Mouse (Mus musculus): ENCODE data around the gene Cwc25. TPM values are rescaled to one million over a fixed set of nuclear protein-coding genes. Genes with fewer than 3 reads are reported as not detected.
A peak's percentile ranks its signal among the peaks of the same experiment; 100 is the strongest.

Cwc25 gene
- total RNA-seq, 1 experiment from 2014 or later, result 22.6 TPM

DNA sequence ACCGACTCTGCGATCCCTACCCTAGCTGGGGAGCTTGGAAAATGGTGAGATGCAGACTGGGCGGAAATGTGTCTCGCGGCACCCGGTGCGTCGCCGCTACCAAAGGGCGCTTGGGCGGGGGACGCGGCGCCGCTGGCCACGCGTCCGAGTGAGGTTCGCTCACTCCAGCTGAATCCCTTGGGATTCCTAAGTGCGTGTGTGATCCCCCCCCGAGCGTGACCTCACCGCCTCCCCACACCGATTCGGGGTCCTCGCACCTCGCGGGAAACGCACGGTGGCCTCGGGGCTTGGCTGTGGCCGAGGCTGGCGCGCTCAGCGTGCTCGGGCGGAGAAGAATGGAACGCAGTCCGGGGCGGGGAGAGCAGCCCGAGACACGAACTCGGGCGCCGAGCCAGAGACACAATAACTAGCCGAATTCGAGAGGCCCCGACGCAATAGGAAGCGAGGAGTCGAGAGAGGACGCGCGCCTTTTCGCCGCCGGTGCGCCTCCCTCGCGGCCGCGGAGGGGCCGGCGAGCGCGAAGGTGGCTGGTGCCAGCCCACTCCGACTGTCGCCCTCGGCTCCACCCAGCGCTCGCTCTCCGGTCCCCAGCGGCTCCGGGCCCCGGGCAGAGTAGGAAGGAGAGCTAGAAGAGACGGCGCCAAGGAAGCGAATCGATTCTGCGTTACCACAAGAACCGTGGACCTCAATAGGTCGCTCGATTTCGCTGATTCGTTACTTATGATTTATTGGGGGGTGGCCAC is 66.2 kb downstream of the Cwc25 start, which contains the start of gene Pcgf2:
Pcgf2 (minus strand) TSS at position 495 of the 743 bp plus-strand sequence.
- peak; percentile 80 for DNase-seq

DNA sequence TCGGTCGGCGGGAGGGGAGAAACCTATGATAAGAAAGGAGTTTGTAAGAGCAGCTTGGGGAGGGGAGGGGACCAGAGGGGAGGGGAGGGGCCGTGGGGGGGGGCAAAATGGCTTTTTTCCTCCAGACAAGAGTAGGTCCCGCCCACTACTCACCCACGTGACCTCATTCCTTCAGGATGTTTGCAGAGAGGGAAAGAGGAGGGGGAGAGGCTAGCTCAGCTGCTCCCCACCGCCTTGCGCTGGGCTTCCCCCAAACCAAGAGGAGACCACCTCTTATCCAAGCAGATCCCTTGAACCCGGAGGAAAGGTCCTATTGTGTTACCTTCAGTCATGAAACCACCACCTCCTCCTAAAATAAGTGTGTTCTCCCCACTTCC is 66.7 kb downstream of the Cwc25 start:
- DNase-seq, result peak; percentile 85

DNA sequence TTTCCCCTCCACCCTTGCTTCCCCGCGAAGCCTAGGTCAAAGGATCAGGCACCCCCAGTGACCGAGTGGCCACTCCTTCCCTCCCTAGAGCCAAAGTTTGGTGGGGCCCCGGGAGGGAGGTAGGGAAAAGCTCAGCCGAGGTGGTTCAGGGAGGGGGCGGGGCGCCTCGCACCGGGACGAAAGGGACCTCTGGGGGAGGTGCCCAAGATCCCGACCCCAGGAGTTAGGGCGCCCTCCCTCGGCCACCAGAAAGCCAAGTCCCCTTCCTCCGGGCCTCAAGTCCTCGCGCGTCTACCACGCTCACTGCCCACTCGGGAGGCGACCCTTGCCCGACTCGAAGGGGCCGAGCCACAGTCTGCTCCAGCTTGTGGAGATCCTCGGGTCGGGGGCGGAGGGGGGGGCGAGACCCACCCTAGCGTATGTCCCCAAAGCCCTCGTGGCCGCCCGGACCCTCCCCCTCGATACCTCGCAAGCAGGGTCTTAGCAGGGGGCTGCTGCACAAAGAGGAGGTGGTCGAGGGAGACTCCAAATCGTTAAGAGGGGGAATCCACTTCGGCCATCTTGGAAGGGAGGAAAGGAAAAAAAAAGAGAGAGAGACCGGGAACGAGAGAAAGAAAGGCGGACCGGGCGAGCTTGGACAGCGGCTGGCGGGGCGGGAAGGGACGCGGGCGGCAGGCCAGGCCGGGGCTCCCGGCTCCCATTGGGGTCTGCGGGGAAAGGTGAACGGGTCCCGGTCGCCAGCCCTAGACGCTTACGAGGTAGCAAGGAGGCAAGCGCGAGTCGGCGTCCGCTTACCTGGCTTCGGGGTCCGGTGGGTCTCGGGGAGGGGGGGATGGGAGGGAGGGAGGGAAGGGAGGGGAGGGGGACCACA is 67.4 kb downstream of the Cwc25 start:
- DNase-seq, result peak; percentile 86

DNA sequence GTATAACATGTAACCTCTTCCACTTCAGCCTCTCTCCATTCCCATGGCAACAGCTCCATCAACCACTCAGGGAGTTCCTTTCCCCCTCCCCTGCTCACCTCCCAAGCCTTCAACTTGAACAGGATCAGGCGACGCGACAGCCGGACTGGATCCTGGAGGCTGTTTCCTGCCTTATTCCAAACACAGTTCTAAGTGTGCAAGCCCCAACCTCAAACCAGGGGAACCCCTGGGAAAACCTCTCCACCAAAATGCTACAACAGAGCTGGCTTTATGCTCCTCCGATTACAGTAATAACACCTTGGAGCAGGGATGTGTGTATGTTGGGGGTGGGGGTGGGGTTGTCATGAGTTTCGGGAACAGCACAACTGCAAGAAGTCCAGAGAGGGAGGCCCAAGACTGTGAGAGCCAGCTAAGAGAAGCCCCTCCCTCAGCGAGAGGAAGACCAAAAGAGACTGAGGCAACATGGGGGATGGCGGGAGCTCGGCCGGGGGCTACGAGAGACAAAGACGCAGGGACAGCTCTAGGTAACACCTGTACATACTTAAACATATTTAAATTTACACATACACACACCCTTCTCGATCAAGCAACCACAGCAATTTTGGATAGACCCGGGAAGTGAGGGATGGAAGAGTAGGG is 68.3 kb downstream of the Cwc25 start:
- no peak for DNase-seq

DNA sequence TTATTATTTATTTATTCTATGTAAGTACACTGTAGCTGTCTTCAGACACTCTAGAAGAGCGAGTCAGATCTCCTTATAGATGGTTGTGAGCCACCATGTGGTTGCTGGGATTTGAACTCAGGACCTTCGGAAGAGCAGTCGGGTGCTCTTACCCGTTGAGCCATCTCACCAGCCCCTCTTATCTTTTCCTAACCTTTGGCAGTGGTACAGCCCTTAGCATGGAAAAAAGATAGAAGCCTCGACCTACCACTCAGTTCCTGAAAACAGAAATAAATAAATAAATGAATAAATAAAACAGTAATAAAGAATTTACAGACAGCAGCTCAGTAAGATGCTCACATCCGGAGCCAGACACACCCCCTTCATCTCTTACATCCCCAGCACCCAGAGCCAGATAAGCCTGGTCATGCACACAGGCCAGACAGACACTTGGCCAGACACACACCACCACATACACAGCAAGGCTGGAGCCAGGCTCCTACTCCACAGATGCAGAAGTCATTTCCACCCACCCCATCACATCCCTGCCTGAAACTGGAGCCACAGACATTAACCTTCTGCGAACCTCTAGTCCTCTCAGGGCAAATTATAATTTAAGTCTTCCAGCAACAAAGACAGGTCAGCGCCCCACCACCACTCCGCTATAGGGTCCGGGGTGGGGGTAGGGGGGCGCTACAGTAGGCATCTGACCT is 69.0 kb downstream of the Cwc25 start:
- no peak for DNase-seq

DNA sequence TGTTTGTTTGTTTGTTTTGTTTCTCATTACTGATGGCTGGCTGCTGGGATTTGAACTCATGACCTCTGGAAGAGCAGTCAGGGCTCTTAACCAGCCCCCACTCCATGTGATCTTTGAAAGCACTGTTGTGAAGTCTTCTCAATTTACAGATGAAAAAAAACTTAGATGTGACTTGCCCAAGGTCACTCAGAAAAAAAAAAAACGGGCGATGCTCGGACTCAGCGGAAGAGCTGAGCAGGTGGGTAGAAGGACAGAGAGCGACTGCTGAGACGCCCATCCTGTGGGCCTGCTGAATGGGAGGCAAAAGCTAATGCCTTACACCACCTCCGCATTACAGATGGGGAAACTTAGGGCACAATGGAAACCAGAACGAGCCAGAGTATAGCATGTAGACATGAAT is 69.7 kb downstream of the Cwc25 start:
- no peak for DNase-seq

DNA sequence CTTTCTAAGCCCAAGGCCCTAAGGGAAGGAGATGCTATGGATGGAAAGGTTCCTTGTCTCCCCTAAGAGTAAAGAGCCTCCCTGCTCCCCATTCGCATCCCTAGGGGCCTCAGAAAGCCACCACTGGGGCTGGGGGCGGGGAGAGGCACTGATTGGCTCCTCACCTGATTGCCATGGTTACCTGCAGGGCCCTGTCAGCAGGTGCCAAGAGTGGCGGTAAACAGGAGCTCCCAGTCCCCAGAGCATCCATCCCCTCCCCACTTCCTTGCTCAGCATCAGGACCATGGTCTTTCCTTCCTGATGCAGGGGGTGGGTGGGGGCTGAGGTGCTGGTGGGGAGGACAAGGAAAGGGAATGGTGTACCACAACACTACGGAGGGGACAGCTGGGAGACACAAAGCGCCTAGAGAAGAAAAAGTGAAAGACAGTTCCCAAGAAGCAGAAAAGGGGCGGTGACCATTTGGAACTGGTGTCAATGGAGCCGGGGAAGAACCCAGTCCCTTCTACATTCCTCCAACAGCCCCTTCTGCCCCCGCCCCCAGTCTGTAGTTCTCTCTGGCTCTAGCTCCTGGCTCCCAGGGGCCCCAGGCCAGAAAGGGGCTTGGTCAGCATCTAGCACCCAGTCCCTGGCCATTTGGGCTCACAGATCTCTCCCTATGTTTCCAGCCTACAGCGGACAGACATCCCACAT is 70.5 kb downstream of the Cwc25 start:
- no peak for DNase-seq

Small RNAs within 50 kb of the gene (microRNA-seq; reads per million reads assigned to microRNA genes)
- 0 reads per million in 2 experiments for gene Mir8102

Other genes with a start within 250 kb of the Cwc25 start
- gene Srcin1, start 190.4 kb downstream of the Cwc25 start, total RNA-seq (2021), result 9.8 and 9.9 TPM in 2 replicates
- gene Epop, start 136.9 kb downstream of the Cwc25 start, total RNA-seq (2021), result 6.2 and 7.8 TPM in 2 replicates
- gene Mllt6, start 103.1 kb downstream of the Cwc25 start, total RNA-seq (2021), result 49.4 and 53.6 TPM in 2 replicates
- gene Cisd3, start 80.7 kb downstream of the Cwc25 start, total RNA-seq (2021), result 164 and 166 TPM in 2 replicates
- 27.0 and 36.1 TPM in 2 replicates for gene Pcgf2, start 66.1 kb downstream of the Cwc25 start, total RNA-seq (2021)
- 216 and 226 TPM in 2 replicates for gene Psmb3, start 63.2 kb downstream of the Cwc25 start, total RNA-seq (2021)
- gene Pip4k2b, start 21.9 kb downstream of the Cwc25 start, total RNA-seq (2021), result 28.7 and 30.7 TPM in 2 replicates
- gene 1700001P01Rik, start 9.4 kb upstream of the Cwc25 start, total RNA-seq (2021), result not detected in 2 replicates
- gene Rpl23, start 15.9 kb upstream of the Cwc25 start, total RNA-seq (2021), result 741 and 851 TPM in 2 replicates
- gene Lasp1, start 32.4 kb upstream of the Cwc25 start, total RNA-seq (2021), result 103 and 142 TPM in 2 replicates
- 5.1 and 5.5 TPM in 2 replicates for gene B230217C12Rik, start 74.2 kb upstream of the Cwc25 start, total RNA-seq (2021)
- gene Fbxo47, start 117.6 kb upstream of the Cwc25 start, total RNA-seq (2021), result 1.2 TPM in 1 of 2 replicates, not detected in the other
- 13.4 and 20.9 TPM in 2 replicates for gene Plxdc1, start 219.9 kb upstream of the Cwc25 start, total RNA-seq (2021)
- 0.79 TPM in 1 of 2 replicates, not detected in the other for gene Arl5c, start 229.6 kb upstream of the Cwc25 start, total RNA-seq (2021)